Mouse (Mus musculus) heart, adult 2 months (tissue): Measurements from ENCODE around the gene Clca1. TPM values are rescaled to one million over a fixed set of nuclear protein-coding genes. Genes with fewer than 3 reads are reported as not detected.
"Not testable (repeated sequence)": the region's sequence is repeated elsewhere in the genome, so short reads cannot be mapped to it uniquely, and the experiment has no call there.

Source experiments
- DNase-seq, 2 experiments: peaks; one replicate each; pipeline ENCODE4 v3.0.0; 2021
- H3K27ac ChIP-seq: fragments of 200-600 bp; 2 replicates; pipeline ENCODE4 v1.8.1; 2022
- H3K27me3 ChIP-seq: fragments of 200-500 bp; 2 replicates; pipeline ENCODE4 v1.6.1; 2012; ENCODE audit warnings: mild to moderate bottlenecking, low read length, inconsistent platforms, mixed read lengths; ENCODE audit not compliant: control insufficient read depth, insufficient read depth
- H3K36me3 ChIP-seq: fragments of 200-500 bp; 2 replicates; pipeline ENCODE4 v1.6.1; 2012; ENCODE audit warnings: low read length, inconsistent platforms; ENCODE audit not compliant: control insufficient read depth, insufficient read depth
- H3K4me1 ChIP-seq: fragments of 200-500 bp; 2 replicates; pipeline ENCODE4 v1.6.1; 2011; ENCODE audit warnings: low read length; ENCODE audit not compliant: control insufficient read depth, insufficient read depth
- H3K4me3 ChIP-seq: fragments of 200-600 bp; 2 replicates; pipeline ENCODE4 v1.8.1; 2022
- H3K79me2 ChIP-seq: fragments of 200-500 bp; replicated peaks from 2 replicates; pipeline ENCODE4 v1.6.1; 2012; ENCODE audit warnings: mild to moderate bottlenecking, inconsistent platforms, low read length, moderate library complexity, mixed read lengths; ENCODE audit not compliant: control insufficient read depth, insufficient read depth
- H3K9ac ChIP-seq: fragments of 200-500 bp; 2 replicates; pipeline ENCODE4 v1.6.1; 2012; ENCODE audit warnings: low read depth, mild to moderate bottlenecking, control low read depth, inconsistent platforms, low read length, mixed read lengths
- CTCF ChIP-seq: fragments of 200-600 bp; IDR thresholded peaks from 2 replicates; pipeline ENCODE4 v1.8.1; 2022; ENCODE audit warnings: antibody characterized with exemption, mild to moderate bottlenecking, moderate library complexity
- EP300 ChIP-seq: fragments of 200-500 bp; IDR thresholded peaks from 2 replicates; pipeline ENCODE4 v1.6.1; 2011; ENCODE audit warnings: low read depth, low read length, control low read depth; ENCODE audit not compliant: insufficient read depth
- POLR2A ChIP-seq: fragments of 200-500 bp; IDR thresholded peaks from 2 replicates; pipeline ENCODE4 v1.6.1; 2011; ENCODE audit warnings: mild to moderate bottlenecking, low read depth, low read length, control low read depth; ENCODE audit not compliant: insufficient read depth
- WGBS: fragments of 180-500 bp; shearing (Covaris S2); methylation state at CpG from one replicate; pipeline ENCODE4 v1.1.7; 2018; 5-methylcytosine and 5-hydroxymethylcytosine counted together
- intact Hi-C: fragments of 180-260 bp; cut with DNase I; formaldehyde crosslinking; loops from one replicate; pipeline ENCODE4 v1.15.1; 2025
- long read RNA-seq: library from polyadenylated mRNA; stranded (forward); transcript quantifications from one replicate; pipeline ENCODE4 v2.0.0, GENCODE M21; 2021
- polyA plus RNA-seq: library from polyadenylated mRNA; depleted of rRNA; stranded (reverse); fragments of >200 nt; gene quantifications from 2 replicates; pipeline ENCODE4 v1.2.3, GENCODE M21; 2012; rRNA removed
- total RNA-seq, 2 experiments: library from RNA; stranded (reverse); gene quantifications; 2 replicates each; pipeline ENCODE4 v1.2.3; 2021

Gene Clca1
- total RNA-seq (not detected), polyA plus RNA-seq (0.23 TPM in 1 of 2 replicates, not detected in the other)
- long read RNA-seq: 0 reads

GRCm38 (mm10) chr3:145032676-145033075, at the start of gene Clca1:
Gene Clca1 (minus strand): TSS chr3:145032776.
- no peak for DNase-seq
- no peak within 1 kb of the TSS for H3K9ac ChIP-seq
- H3K4me3 ChIP-seq: no peak within 1 kb of the TSS
- no peaks in the 10 kb centered on the region for H3K79me2 ChIP-seq
- no peak within 1 kb of the TSS for H3K27ac ChIP-seq
- TF ChIP-seq EP300 (no peak), CTCF (no peak), POLR2A (no peak)
- no peaks in the 10 kb centered on the region for H3K27me3 ChIP-seq
- intact Hi-C loops: no loop called here
- no peaks in the 10 kb centered on the region for H3K36me3 ChIP-seq
- no peaks in the 10 kb centered on the region for H3K4me1 ChIP-seq

GRCm38 (mm10) chr3:145080904-145081303, 48.3 kb upstream of the Clca1 start:
- Histone ChIP-seq H3K79me2 (no peaks in the 10 kb centered on the region), H3K4me1 (no peaks in the 10 kb centered on the region), H3K27me3 (no peaks in the 10 kb centered on the region), H3K4me3 (no peak overlapping the region), H3K9ac (no peak overlapping the region), H3K27ac (no peak overlapping the region), H3K36me3 (no peaks in the 10 kb centered on the region)
- WGBS: 76% methylated on average over 8 of the region's 8 CpGs
- DNase-seq: no peak
- TF ChIP-seq POLR2A (no peak), EP300 (no peak), CTCF (no peak)
- intact Hi-C loops: no loop called here

- Histone ChIP-seq H3K27ac (no peak overlapping the region), H3K79me2 (no peaks in the 10 kb centered on the region), H3K4me3 (no peak overlapping the region), H3K27me3 (no peaks in the 10 kb centered on the region), H3K9ac (no peak overlapping the region), H3K36me3 (no peaks in the 10 kb centered on the region), H3K4me1 (no peaks in the 10 kb centered on the region)
- no peak for DNase-seq
- intact Hi-C loops: no loop called here
- WGBS: 77% methylated on average over 6 of the region's 6 CpGs
- no peak for TF ChIP-seq POLR2A
- TF ChIP-seq EP300: no peak
- no peak for TF ChIP-seq CTCF
Observed at GRCm38 (mm10) chr3:145078405-145078804, 45.8 kb upstream of the Clca1 start.

DNA sequence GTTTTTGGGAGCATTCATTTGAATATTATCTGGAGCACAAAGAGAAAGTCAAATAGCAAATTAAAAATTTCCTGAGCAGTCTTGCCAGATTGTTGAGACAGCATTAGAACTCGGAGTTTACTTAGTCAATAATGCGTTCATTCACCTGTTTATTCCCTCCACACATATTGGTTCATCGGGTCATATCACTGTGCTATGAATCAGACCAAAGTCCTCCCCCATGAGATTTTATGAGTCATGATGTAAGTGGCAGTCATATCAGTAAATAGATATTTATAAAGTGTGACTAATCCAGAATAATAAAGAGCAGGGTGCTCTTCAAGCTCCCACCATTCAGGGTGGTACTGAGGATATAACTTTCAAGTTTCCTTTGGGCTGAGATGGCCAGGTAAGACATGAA, 39.8 kb upstream of the Clca1 start:
- no peaks in the 10 kb centered on the region for H3K27me3 ChIP-seq
- H3K4me1 ChIP-seq: no peaks in the 10 kb centered on the region
- no peaks in the 10 kb centered on the region for H3K79me2 ChIP-seq
- intact Hi-C loops: no loop called here
- 85% methylated on average over 3 of the region's 3 CpGs for WGBS
- no peak overlapping the region for H3K27ac ChIP-seq
- TF ChIP-seq CTCF (no peak), EP300 (no peak), POLR2A (no peak)
- DNase-seq: no peak
- H3K4me3 ChIP-seq: no peak overlapping the region
- H3K9ac ChIP-seq: no peak overlapping the region
- no peaks in the 10 kb centered on the region for H3K36me3 ChIP-seq

- intact Hi-C loops: no loop called here
- H3K4me3 ChIP-seq: no peak overlapping the region
- no peaks in the 10 kb centered on the region for H3K79me2 ChIP-seq
- TF ChIP-seq EP300 (no peak), POLR2A (no peak)
- 73% methylated on average over 4 of the region's 4 CpGs for WGBS
- no peak for DNase-seq
- H3K9ac ChIP-seq: no peak overlapping the region
- no peaks in the 10 kb centered on the region for H3K27me3 ChIP-seq
- H3K36me3 ChIP-seq: no peaks in the 10 kb centered on the region
- H3K27ac ChIP-seq: no peak overlapping the region
- H3K4me1 ChIP-seq: no peaks in the 10 kb centered on the region
Observed at GRCm38 (mm10) chr3:145068964-145069363, 36.4 kb upstream of the Clca1 start.

- H3K4me1 ChIP-seq, H3K9ac ChIP-seq, H3K79me2 ChIP-seq, H3K4me3 ChIP-seq, DNase-seq, intact Hi-C loops, H3K36me3 ChIP-seq, H3K27me3 ChIP-seq, H3K27ac ChIP-seq: not testable (repeated sequence)
- 96% methylated on average over 3 of the region's 3 CpGs for WGBS
Observed at GRCm38 (mm10) chr3:145055138-145055537, 22.6 kb upstream of the Clca1 start.

GRCm38 (mm10) chr3:145049820-145050219, 17.2 kb upstream of the Clca1 start:
- Histone ChIP-seq H3K27me3 (no peaks in the 10 kb centered on the region), H3K36me3 (no peaks in the 10 kb centered on the region), H3K4me3 (no peak overlapping the region), H3K79me2 (no peaks in the 10 kb centered on the region), H3K9ac (no peak overlapping the region), H3K27ac (no peak overlapping the region), H3K4me1 (no peaks in the 10 kb centered on the region)
- no peak for DNase-seq
- 27% methylated on average over 3 of the region's 3 CpGs for WGBS
- intact Hi-C loops: no loop called here
- no peak for TF ChIP-seq EP300
- no peak for TF ChIP-seq POLR2A
- no peak for TF ChIP-seq CTCF
